Mouse (Mus musculus): ENCODE measurements at regions not wholly inside any gene's neighbourhood (a gene's known extent, or its start where the extent isn't known, plus 50 kb on each side); places are given as distances from the start of the nearest gene placed in this dataset.
"Not testable (repeated sequence)": the region's sequence is repeated elsewhere in the genome, so short reads cannot be mapped to it uniquely, and the experiment has no call there.

GRCm38 (mm10) chr17:84856971-84857370 lies 66.4 kb upstream of the Lrpprc start:
- Histone ChIP-seq H3K36me3 (ENCODE audit: control insufficient read depth, insufficient read depth, low read length) (no peaks in the 10 kb centered on the region), H3K27ac (replicated peaks; ENCODE audit: insufficient read depth, low read depth, low read length) (no peak overlapping the region), H3K4me3 (ENCODE audit: insufficient read depth, low read depth, low read length) (no peak overlapping the region), H3K4me1 (ENCODE audit: control insufficient read depth, insufficient read depth, low read length) (peaks cover 3% of the 10 kb centered on the region), H3K27me3 (ENCODE audit: control insufficient read depth, insufficient read depth, low read length) (no peaks in the 10 kb centered on the region), H3K9ac (ENCODE audit: low read depth, low read length) (no peak overlapping the region), H3K79me2 (ENCODE audit: control insufficient read depth, insufficient read depth, low read length) (no peaks in the 10 kb centered on the region)
- WGBS = 89% methylated on average over 6 of the region's 6 CpGs
- TF ChIP-seq POLR2A (IDR thresholded peaks at IDR 0.05; ENCODE audit: extremely low read depth, insufficient read depth, low read length) (no peak), CTCF (IDR thresholded peaks at IDR 0.05; ENCODE audit: low read depth, low read length) (no peak)
- DNase-seq (ENCODE audit: extremely low read depth, low read depth, low spot score) = no peak

- no peaks in the 10 kb centered on the region for H3K36me3 ChIP-seq (ENCODE audit: control insufficient read depth, insufficient read depth, low read length)
- no peaks in the 10 kb centered on the region for H3K79me2 ChIP-seq (ENCODE audit: control insufficient read depth, insufficient read depth, low read length)
- H3K27me3 ChIP-seq (ENCODE audit: control insufficient read depth, insufficient read depth, low read length) = no peaks in the 10 kb centered on the region
- H3K27ac ChIP-seq (replicated peaks; ENCODE audit: insufficient read depth, low read depth, low read length) = no peak overlapping the region
- no peak overlapping the region for H3K9ac ChIP-seq (ENCODE audit: low read depth, low read length)
- WGBS = 54% methylated on average over 4 of the region's 4 CpGs
- H3K4me1 ChIP-seq (ENCODE audit: control insufficient read depth, insufficient read depth, low read length) = peaks cover 3% of the 10 kb centered on the region
- TF ChIP-seq CTCF (IDR thresholded peaks at IDR 0.05; ENCODE audit: low read depth, low read length) = no peak
- TF ChIP-seq POLR2A (IDR thresholded peaks at IDR 0.05; ENCODE audit: extremely low read depth, insufficient read depth, low read length) = no peak
- H3K4me3 ChIP-seq (ENCODE audit: insufficient read depth, low read depth, low read length) = no peak overlapping the region
- DNase-seq (ENCODE audit: extremely low read depth, low read depth, low spot score) = no peak
Observed at GRCm38 (mm10) chr17:84858830-84859229, 68.2 kb upstream of the Lrpprc start.

GRCm38 (mm10) chr17:84859916-84860315 lies 69.3 kb upstream of the Lrpprc start:
- 78% methylated on average over 8 of the region's 8 CpGs for WGBS
- DNase-seq (ENCODE audit: extremely low read depth, low read depth, low spot score) = no peak
- TF ChIP-seq CTCF (IDR thresholded peaks at IDR 0.05; ENCODE audit: low read depth, low read length) (no peak), POLR2A (IDR thresholded peaks at IDR 0.05; ENCODE audit: extremely low read depth, insufficient read depth, low read length) (no peak)
- Histone ChIP-seq H3K36me3 (ENCODE audit: control insufficient read depth, insufficient read depth, low read length) (no peaks in the 10 kb centered on the region), H3K9ac (ENCODE audit: low read depth, low read length) (no peak overlapping the region), H3K4me1 (ENCODE audit: control insufficient read depth, insufficient read depth, low read length) (peaks cover 5% of the 10 kb centered on the region), H3K4me3 (ENCODE audit: insufficient read depth, low read depth, low read length) (no peak overlapping the region), H3K79me2 (ENCODE audit: control insufficient read depth, insufficient read depth, low read length) (no peaks in the 10 kb centered on the region), H3K27me3 (ENCODE audit: control insufficient read depth, insufficient read depth, low read length) (no peaks in the 10 kb centered on the region), H3K27ac (replicated peaks; ENCODE audit: insufficient read depth, low read depth, low read length) (no peak overlapping the region)

GRCm38 (mm10) chr17:84860835-84861234 lies 70.2 kb upstream of the Lrpprc start:
- no peak for DNase-seq (ENCODE audit: extremely low read depth, low read depth, low spot score)
- Histone ChIP-seq H3K36me3 (ENCODE audit: control insufficient read depth, insufficient read depth, low read length) (no peaks in the 10 kb centered on the region), H3K27me3 (ENCODE audit: control insufficient read depth, insufficient read depth, low read length) (no peaks in the 10 kb centered on the region), H3K79me2 (ENCODE audit: control insufficient read depth, insufficient read depth, low read length) (no peaks in the 10 kb centered on the region), H3K4me3 (ENCODE audit: insufficient read depth, low read depth, low read length) (no peak overlapping the region), H3K4me1 (ENCODE audit: control insufficient read depth, insufficient read depth, low read length) (peaks cover 6% of the 10 kb centered on the region), H3K27ac (replicated peaks; ENCODE audit: insufficient read depth, low read depth, low read length) (no peak overlapping the region), H3K9ac (ENCODE audit: low read depth, low read length) (no peak overlapping the region)
- WGBS = 83% methylated on average over 4 of the region's 4 CpGs
- no peak for TF ChIP-seq POLR2A (IDR thresholded peaks at IDR 0.05; ENCODE audit: extremely low read depth, insufficient read depth, low read length)
- no peak for TF ChIP-seq CTCF (IDR thresholded peaks at IDR 0.05; ENCODE audit: low read depth, low read length)

- H3K4me1 ChIP-seq (ENCODE audit: control insufficient read depth, insufficient read depth, low read length); H3K36me3 ChIP-seq (ENCODE audit: control insufficient read depth, insufficient read depth, low read length); H3K9ac ChIP-seq (ENCODE audit: low read depth, low read length); H3K79me2 ChIP-seq (ENCODE audit: control insufficient read depth, insufficient read depth, low read length); H3K27me3 ChIP-seq (ENCODE audit: control insufficient read depth, insufficient read depth, low read length); H3K4me3 ChIP-seq (ENCODE audit: insufficient read depth, low read depth, low read length); H3K27ac ChIP-seq (replicated peaks; ENCODE audit: insufficient read depth, low read depth, low read length): not testable (repeated sequence)
- peak; percentile 50 for DNase-seq (ENCODE audit: extremely low read depth, low read depth, low spot score)
Observed at GRCm38 (mm10) chr17:84864231-84864630, 73.6 kb upstream of the Lrpprc start.

GRCm38 (mm10) chr17:84865158-84865557 lies 74.6 kb upstream of the Lrpprc start:
- H3K4me3 ChIP-seq (ENCODE audit: insufficient read depth, low read depth, low read length) = no peak overlapping the region
- 18% methylated on average over 2 of the region's 2 CpGs for WGBS
- TF ChIP-seq CTCF (IDR thresholded peaks at IDR 0.05; ENCODE audit: low read depth, low read length) (no peak), POLR2A (IDR thresholded peaks at IDR 0.05; ENCODE audit: extremely low read depth, insufficient read depth, low read length) (no peak)

More at GRCm38 (mm10) chr17:84865158-84865557, 74.6 kb upstream of the Lrpprc start:
- Histone ChIP-seq H3K9ac (ENCODE audit: low read depth, low read length) (no peak overlapping the region), H3K79me2 (ENCODE audit: control insufficient read depth, insufficient read depth, low read length) (no peaks in the 10 kb centered on the region), H3K4me1 (ENCODE audit: control insufficient read depth, insufficient read depth, low read length) (peaks cover 6% of the 10 kb centered on the region), H3K36me3 (ENCODE audit: control insufficient read depth, insufficient read depth, low read length) (no peaks in the 10 kb centered on the region), H3K27me3 (ENCODE audit: control insufficient read depth, insufficient read depth, low read length) (no peaks in the 10 kb centered on the region), H3K27ac (replicated peaks; ENCODE audit: insufficient read depth, low read depth, low read length) (peak overlapping the region; percentile 86)
- peak; percentile 98 for DNase-seq (ENCODE audit: extremely low read depth, low read depth, low spot score)

All from liver, adult 2 months (tissue).